Mouse (Mus musculus) hindbrain, embryonic 16.5 days (tissue): Measurements from ENCODE around the gene Clec18a. TPM values are rescaled to one million over a fixed set of nuclear protein-coding genes. Genes with fewer than 3 reads are reported as not detected.
"Not testable (repeated sequence)": the region's sequence is repeated elsewhere in the genome, so short reads cannot be mapped to it uniquely, and the experiment has no call there.

Experiments used
- ATAC-seq: fragments of 200-750 bp; cut with Nextera tagmentation; 2 replicates; pipeline ENCODE4 v1.8.0; 2017; ENCODE audit warnings: moderate TSS enrichment, moderate library complexity
- H3K27ac ChIP-seq: fragments of 300-500 bp; sonication (generic); 2 replicates; pipeline ENCODE4 v1.5.1; 2014; ENCODE audit warnings: low read depth, mild to moderate bottlenecking, control low read depth, low read length, moderate library complexity
- H3K27me3 ChIP-seq: fragments of 300-500 bp; sonication (generic); replicated peaks from 2 replicates; pipeline ENCODE4 v1.6.1; 2014; ENCODE audit warnings: low read length; ENCODE audit not compliant: control insufficient read depth, insufficient read depth
- H3K36me3 ChIP-seq: fragments of 300-500 bp; sonication (generic); 2 replicates; pipeline ENCODE4 v1.6.1; 2014; ENCODE audit warnings: mild to moderate bottlenecking, low read length, moderate library complexity, mixed read lengths; ENCODE audit not compliant: control insufficient read depth, insufficient read depth
- H3K4me1 ChIP-seq: fragments of 300-500 bp; sonication (generic); 2 replicates; pipeline ENCODE4 v1.6.1; 2014; ENCODE audit warnings: low read depth, low read length; ENCODE audit not compliant: control insufficient read depth, insufficient read depth
- H3K4me2 ChIP-seq: fragments of 300-500 bp; sonication (generic); 2 replicates; pipeline ENCODE4 v1.6.1; 2014; ENCODE audit warnings: mild to moderate bottlenecking, low read length, control low read depth, moderate library complexity
- H3K4me3 ChIP-seq: fragments of 300-500 bp; sonication (generic); 2 replicates; pipeline ENCODE4 v1.5.1; 2014; ENCODE audit warnings: mild to moderate bottlenecking, low read length, control low read depth, moderate library complexity
- H3K9ac ChIP-seq: fragments of 300-500 bp; sonication (generic); 2 replicates; pipeline ENCODE4 v1.6.1; 2014; ENCODE audit warnings: low read depth, mild to moderate bottlenecking, control low read depth, low read length, moderate library complexity
- H3K9me3 ChIP-seq: fragments of 300-500 bp; sonication (generic); 2 replicates; pipeline ENCODE4 v1.6.1; 2014; ENCODE audit warnings: mild to moderate bottlenecking, low read length, moderate library complexity; ENCODE audit not compliant: control insufficient read depth
- whole genome bisulfite sequencing: fragments of 180-500 bp; shearing (Covaris S2); extraction: QIAGEN DNeasy Blood & Tissue Kit; methylation state at CpG from one replicate; pipeline ENCODE4 v1.1.7; 2014; 5-methylcytosine and 5-hydroxymethylcytosine counted together
- microRNA-seq: library from miRNA; unstranded; fragments of <30 nt; microRNA quantifications from one replicate; pipeline ENCODE4, GENCODE M21; 2017
- polyA plus RNA-seq: library from polyadenylated mRNA; unstranded; fragments of >200 nt; fragmentation: Nextera tagmentation; extraction: Ambion mirVana; gene quantifications from 2 replicates; pipeline ENCODE4 v1.2.1, GENCODE M21; 2015

Clec18a gene
- polyA plus RNA-seq, 1 experiment from 2014 or later = 0.49 TPM

DNA sequence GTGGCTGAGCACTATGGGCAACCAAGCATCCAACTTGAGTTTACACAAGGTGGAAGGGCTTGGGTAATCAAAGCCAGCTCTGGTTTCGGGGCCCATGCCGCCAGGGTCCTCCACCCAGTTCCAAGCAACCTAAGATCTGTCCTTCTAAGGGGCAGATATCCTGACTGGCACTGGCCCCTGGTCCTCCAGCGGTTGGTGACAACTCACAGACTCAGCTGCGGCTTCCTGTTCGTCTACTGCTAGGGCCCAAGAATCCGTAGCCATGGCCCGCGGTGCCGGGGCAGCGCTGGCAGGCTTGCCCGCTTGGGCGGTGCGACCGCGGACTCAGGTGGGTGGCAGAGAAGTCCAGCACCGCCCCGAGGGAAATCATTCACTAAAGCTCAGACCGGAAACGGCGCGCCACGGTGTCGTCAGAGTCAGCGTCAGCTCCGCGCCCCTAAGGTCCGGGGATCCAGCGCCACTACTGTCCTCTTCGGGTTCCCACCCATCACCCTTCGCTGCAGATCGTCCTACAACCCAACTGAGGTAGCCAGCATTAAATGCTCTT, 64.8 kb downstream of the Clec18a start:
- under 1% methylated on average over 31 of the region's 31 CpGs for WGBS
- Histone ChIP-seq H3K4me3 (peak overlapping the region; percentile 82), H3K4me1 (peaks cover 6% of the 10 kb centered on the region), H3K27me3 (peaks cover 2% of the 10 kb centered on the region; the same call in 1 of the 2 replicates), H3K27ac (peak overlapping the region; percentile 80), H3K36me3 (no peaks in the 10 kb centered on the region), H3K9ac (peak overlapping the region; percentile 86), H3K4me2 (peak overlapping the region; percentile 90), H3K9me3 (no peaks in the 10 kb centered on the region)
- ATAC-seq = peak; percentile 95

GRCm38 (mm10) chr8:111026609-111027008, 65.6 kb downstream of the Clec18a start:
- not testable (repeated sequence) for H3K9ac ChIP-seq, H3K27me3 ChIP-seq, H3K36me3 ChIP-seq, H3K27ac ChIP-seq, H3K4me3 ChIP-seq, H3K4me2 ChIP-seq, ATAC-seq, H3K4me1 ChIP-seq, H3K9me3 ChIP-seq
- WGBS = 100% methylated on average over 1 of the region's 2 CpGs

GRCm38 (mm10) chr8:111010230-111010991, 81.8 kb downstream of the Clec18a start:
- not testable (repeated sequence) for H3K27me3 ChIP-seq, H3K27ac ChIP-seq, H3K9ac ChIP-seq, H3K9me3 ChIP-seq, H3K4me2 ChIP-seq, ATAC-seq, H3K4me3 ChIP-seq, H3K4me1 ChIP-seq
- peaks cover 23% of the 10 kb centered on the region for H3K36me3 ChIP-seq
- WGBS = 93% methylated on average over 7 of the region's 10 CpGs

Small RNA genes within 50 kb of the gene (microRNA-seq; reads per million reads assigned to microRNA genes)
- not detected for gene Gm24103
- gene Mir3473d = not detected

Other genes with a start within 250 kb of the Clec18a start
- gene Cog4, start 245.8 kb downstream of the Clec18a start, polyA plus RNA-seq = 74.1 and 77.4 TPM in 2 replicates
- gene Sf3b3, start 245.6 kb downstream of the Clec18a start, polyA plus RNA-seq = 78.4 and 92.3 TPM in 2 replicates
- 7.2 and 8.1 TPM in 2 replicates for gene Fuk, start 189.9 kb downstream of the Clec18a start, polyA plus RNA-seq
- gene St3gal2, start 172.5 kb downstream of the Clec18a start, polyA plus RNA-seq = 23.5 and 26.5 TPM in 2 replicates
- gene Ddx19a, start 94.6 kb downstream of the Clec18a start, polyA plus RNA-seq = 10.1 and 12.8 TPM in 2 replicates
- gene Ddx19b, start 60.7 kb downstream of the Clec18a start, polyA plus RNA-seq = 6.7 and 6.9 TPM in 2 replicates
- gene Aars, start 59.3 kb downstream of the Clec18a start, polyA plus RNA-seq = 92.2 and 94.7 TPM in 2 replicates
- gene Exosc6, start 36.1 kb downstream of the Clec18a start, polyA plus RNA-seq = not detected in 2 replicates
- 9.5 and 10.5 TPM in 2 replicates for gene Pdpr, start 2.2 kb upstream of the Clec18a start, polyA plus RNA-seq
- 58.1 and 66.1 TPM in 2 replicates for gene Glg1, start 166.8 kb upstream of the Clec18a start, polyA plus RNA-seq
- 21.7 and 26.6 TPM in 2 replicates for gene Rfwd3, start 207.8 kb upstream of the Clec18a start, polyA plus RNA-seq
- 0.35 and 0.50 TPM in 2 replicates for gene Mlkl, start 245.8 kb upstream of the Clec18a start, polyA plus RNA-seq